Mouse (Mus musculus): ENCODE data around the gene Pank2. TPM values are rescaled to one million over a fixed set of nuclear protein-coding genes. Genes with fewer than 3 reads are reported as not detected.
A peak's percentile ranks its signal among the peaks of the same experiment; 100 is the strongest.
"Not testable (repeated sequence)": the region's sequence is repeated elsewhere in the genome, so short reads cannot be mapped to it uniquely, and the experiment has no call there.

Pank2 gene
- total RNA-seq (2017), result 57.3 and 72.4 TPM in 2 replicates

- peak; percentile 95 for ATAC-seq (replicated peaks; ENCODE audit: low read depth, poor library complexity, severe bottlenecking)
Measured at GRCm38 (mm10) chr2:131262213-131262672, at the start of gene Pank2. Gene Pank2 (plus strand): TSS chr2:131262495.

GRCm38 (mm10) chr2:131213773-131214172 lies 48.5 kb upstream of the Pank2 start:
- ATAC-seq (replicated peaks; ENCODE audit: low read depth, poor library complexity, severe bottlenecking), result no peak

GRCm38 (mm10) chr2:131215941-131216858 lies 46.1 kb upstream of the Pank2 start:
- no peak for ATAC-seq (replicated peaks; ENCODE audit: low read depth, poor library complexity, severe bottlenecking)

- ATAC-seq (replicated peaks; ENCODE audit: low read depth, poor library complexity, severe bottlenecking), result no peak
Measured at GRCm38 (mm10) chr2:131220030-131220429, 42.3 kb upstream of the Pank2 start.

- ATAC-seq (replicated peaks; ENCODE audit: low read depth, poor library complexity, severe bottlenecking), result no peak
Measured at GRCm38 (mm10) chr2:131221853-131222515, 40.3 kb upstream of the Pank2 start.

- ATAC-seq (replicated peaks; ENCODE audit: low read depth, poor library complexity, severe bottlenecking), result peak; percentile 53
Measured at GRCm38 (mm10) chr2:131222562-131222961, 39.7 kb upstream of the Pank2 start.

- ATAC-seq (replicated peaks; ENCODE audit: low read depth, poor library complexity, severe bottlenecking), result peak; percentile 71; the same call in 1 of the 2 replicates
Measured at GRCm38 (mm10) chr2:131223569-131223968, 38.7 kb upstream of the Pank2 start.

- ATAC-seq (replicated peaks; ENCODE audit: low read depth, poor library complexity, severe bottlenecking), result no peak
Measured at GRCm38 (mm10) chr2:131225178-131225577, 37.1 kb upstream of the Pank2 start.

GRCm38 (mm10) chr2:131226669-131227068 lies 35.6 kb upstream of the Pank2 start:
- ATAC-seq (replicated peaks; ENCODE audit: low read depth, poor library complexity, severe bottlenecking), result not testable (repeated sequence)

- no peak for ATAC-seq (replicated peaks; ENCODE audit: low read depth, poor library complexity, severe bottlenecking)
Measured at GRCm38 (mm10) chr2:131227243-131227642, 35.1 kb upstream of the Pank2 start.

GRCm38 (mm10) chr2:131232558-131232957 lies 29.7 kb upstream of the Pank2 start:
- ATAC-seq (replicated peaks; ENCODE audit: low read depth, poor library complexity, severe bottlenecking), result peak; percentile 12; the same call in 1 of the 2 replicates

GRCm38 (mm10) chr2:131233307-131234126 lies 28.8 kb upstream of the Pank2 start, which contains the start of gene Mavs:
Gene Mavs (plus strand): TSS chr2:131234063.
- ATAC-seq (replicated peaks; ENCODE audit: low read depth, poor library complexity, severe bottlenecking), result peak; percentile 97

GRCm38 (mm10) chr2:131234127-131234650 lies 28.1 kb upstream of the Pank2 start:
- peak; percentile 10; the same call in 1 of the 2 replicates for ATAC-seq (replicated peaks; ENCODE audit: low read depth, poor library complexity, severe bottlenecking)

- ATAC-seq (replicated peaks; ENCODE audit: low read depth, poor library complexity, severe bottlenecking), result peak; percentile 33
Measured at GRCm38 (mm10) chr2:131234970-131235635, 27.2 kb upstream of the Pank2 start.

- no peak for ATAC-seq (replicated peaks; ENCODE audit: low read depth, poor library complexity, severe bottlenecking)
Measured at GRCm38 (mm10) chr2:131242180-131242579, 20.1 kb upstream of the Pank2 start.

GRCm38 (mm10) chr2:131242929-131243328 lies 19.4 kb upstream of the Pank2 start:
- ATAC-seq (replicated peaks; ENCODE audit: low read depth, poor library complexity, severe bottlenecking), result peak; percentile 82

- ATAC-seq (replicated peaks; ENCODE audit: low read depth, poor library complexity, severe bottlenecking), result peak; percentile 95
Measured at GRCm38 (mm10) chr2:131253681-131254328, 8.5 kb upstream of the Pank2 start.

GRCm38 (mm10) chr2:131254329-131254713 lies 8.0 kb upstream of the Pank2 start:
- ATAC-seq (replicated peaks; ENCODE audit: low read depth, poor library complexity, severe bottlenecking), result no peak

- 0 out of 2 replicates have a peak, but pooled peaks have one; percentile 14 for ATAC-seq (replicated peaks; ENCODE audit: low read depth, poor library complexity, severe bottlenecking)
Measured at GRCm38 (mm10) chr2:131255738-131256137, 6.6 kb upstream of the Pank2 start.
